Mouse (Mus musculus): ENCODE data around the gene Dctn3. TPM values are rescaled to one million over a fixed set of nuclear protein-coding genes. Genes with fewer than 3 reads are reported as not detected.

The Dctn3 gene
- polyA plus RNA-seq, 1 experiment from 2014 or later = 65.2 TPM

DNA sequence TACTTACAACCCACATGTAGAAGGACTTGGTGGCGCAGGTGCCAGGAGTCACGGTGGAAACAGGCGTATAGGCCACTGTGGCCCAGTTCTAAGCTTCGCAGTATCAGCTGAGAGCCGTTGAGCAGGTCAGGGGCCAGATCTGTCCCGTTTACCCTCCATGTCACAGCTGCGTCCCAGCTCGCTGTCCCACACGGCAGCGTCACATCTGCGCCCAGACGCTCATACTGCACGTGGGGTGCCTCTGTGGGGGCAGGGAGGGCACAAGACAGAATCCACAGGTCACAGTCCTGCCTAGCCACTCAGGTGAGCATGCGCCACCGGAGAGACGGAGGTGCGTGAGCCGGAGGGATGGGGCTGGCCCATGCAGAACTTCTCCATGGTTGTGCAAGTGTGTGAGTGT lies 52.1 kb downstream of the Dctn3 start:
- ATAC-seq (no peak), DNase-seq (no peak)
- no peak for TF ChIP-seq EP300 (IDR thresholded peaks at IDR 0.05; ENCODE audit: low read depth)
- no peak for TF ChIP-seq CTCF (IDR thresholded peaks at IDR 0.05; ENCODE audit: low read depth)
- Histone ChIP-seq H3K4me2 (ENCODE audit: low read depth, low read length) (no peak overlapping the region), H3K9ac (replicated peaks) (no peak overlapping the region), H3K27ac (ENCODE audit: low read depth) (no peak overlapping the region), H3K36me3 (replicated peaks; ENCODE audit: insufficient read depth, low read length) (no peaks in the 10 kb centered on the region), H3K27me3 (ENCODE audit: insufficient read depth, low read length) (0 out of 2 replicates have a peak, but pooled peaks cover 10% of the 10 kb centered on the region), H3K9me3 (ENCODE audit: low read length) (no peaks in the 10 kb centered on the region), H3K4me1 (ENCODE audit: insufficient read depth) (no peaks in the 10 kb centered on the region), H3K4me3 (ENCODE audit: low read depth, low read length) (no peak overlapping the region)
- 79% methylated on average over 18 of the region's 18 CpGs for WGBS (ENCODE audit: insufficient replicate concordance)

DNA sequence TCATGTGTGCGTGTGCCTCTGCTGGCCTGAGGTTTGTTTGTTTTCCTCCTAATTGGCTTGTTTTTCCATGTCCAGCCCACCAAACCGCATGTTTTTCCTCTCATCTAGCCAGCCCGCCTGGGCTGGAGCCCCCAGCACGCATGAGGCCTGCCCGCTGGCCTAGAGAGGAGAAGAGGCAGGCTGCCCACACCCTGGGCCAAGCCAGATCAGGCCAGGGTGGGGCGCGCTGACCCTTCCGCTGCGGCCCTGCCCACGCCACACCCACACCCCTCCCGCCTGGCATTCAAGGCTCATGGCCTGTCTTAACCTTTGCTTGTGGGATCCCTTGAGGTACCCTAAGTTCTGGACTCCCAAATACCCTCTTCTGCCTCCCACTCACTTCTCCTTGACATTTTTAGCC lies 56.3 kb downstream of the Dctn3 start:
- H3K9ac ChIP-seq (replicated peaks) = no peak overlapping the region
- no peak overlapping the region for H3K4me2 ChIP-seq (ENCODE audit: low read depth, low read length)
- no peak overlapping the region for H3K27ac ChIP-seq (ENCODE audit: low read depth)
- H3K4me3 ChIP-seq (ENCODE audit: low read depth, low read length) = no peak overlapping the region
- no peaks in the 10 kb centered on the region for H3K36me3 ChIP-seq (replicated peaks; ENCODE audit: insufficient read depth, low read length)
- TF ChIP-seq CTCF (IDR thresholded peaks at IDR 0.05; ENCODE audit: low read depth) (no peak), EP300 (IDR thresholded peaks at IDR 0.05; ENCODE audit: low read depth) (no peak)
- no peaks in the 10 kb centered on the region for H3K9me3 ChIP-seq (ENCODE audit: low read length)
- H3K27me3 ChIP-seq (ENCODE audit: insufficient read depth, low read length) = peaks cover 9% of the 10 kb centered on the region; the same call in 1 of the 2 replicates
- DNase-seq (no peak), ATAC-seq (no peak)
- 81% methylated on average over 10 of the region's 11 CpGs for WGBS (ENCODE audit: insufficient replicate concordance)
- no peaks in the 10 kb centered on the region for H3K4me1 ChIP-seq (ENCODE audit: insufficient read depth)

DNA sequence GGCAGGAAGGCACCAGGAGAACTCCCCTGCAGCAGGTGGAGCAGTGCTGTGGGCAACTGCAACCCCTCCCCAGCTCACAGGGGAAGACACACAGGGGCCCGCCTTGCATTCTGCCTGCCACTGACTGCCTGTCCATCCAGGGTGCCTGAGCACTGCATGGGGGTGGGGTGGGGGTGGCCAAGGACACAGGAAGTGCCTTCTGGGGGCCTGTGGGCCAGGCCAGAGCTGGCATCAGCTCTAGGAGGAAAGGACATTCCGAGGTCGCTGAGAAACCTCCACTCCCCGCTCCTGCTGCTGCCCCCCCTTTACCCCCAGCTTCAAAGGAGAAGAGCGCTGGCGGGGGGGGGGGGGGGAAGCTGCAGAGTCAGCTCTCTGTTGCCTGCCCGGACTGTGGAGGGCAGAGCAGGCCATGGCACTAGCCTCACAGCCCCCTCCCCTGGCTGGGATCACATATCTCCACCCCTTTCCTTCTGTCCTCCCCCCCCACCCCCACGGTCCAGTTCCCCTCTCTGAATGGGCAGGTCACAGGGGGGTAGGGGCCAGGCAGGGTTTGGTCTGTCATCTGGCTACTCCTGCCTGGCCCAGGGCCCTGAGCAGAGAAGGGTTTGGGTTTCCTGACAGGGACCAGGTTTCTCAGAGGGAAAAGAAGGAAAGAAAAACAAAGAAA lies 57.8 kb downstream of the Dctn3 start:
- H3K9me3 ChIP-seq (ENCODE audit: low read length) = no peaks in the 10 kb centered on the region
- ATAC-seq = no peak
- H3K4me3 ChIP-seq (ENCODE audit: low read depth, low read length) = no peak overlapping the region
- peaks cover 9% of the 10 kb centered on the region; the same call in 1 of the 2 replicates for H3K27me3 ChIP-seq (ENCODE audit: insufficient read depth, low read length)
- no peaks in the 10 kb centered on the region for H3K36me3 ChIP-seq (replicated peaks; ENCODE audit: insufficient read depth, low read length)
- no peak overlapping the region for H3K9ac ChIP-seq (replicated peaks)
- H3K27ac ChIP-seq (ENCODE audit: low read depth) = no peak overlapping the region
- H3K4me2 ChIP-seq (ENCODE audit: low read depth, low read length) = no peak overlapping the region
- TF ChIP-seq CTCF (IDR thresholded peaks at IDR 0.05; ENCODE audit: low read depth) (no peak), EP300 (IDR thresholded peaks at IDR 0.05; ENCODE audit: low read depth) (no peak)
- DNase-seq = no peak
- H3K4me1 ChIP-seq (ENCODE audit: insufficient read depth) = peaks cover 6% of the 10 kb centered on the region
- 10% methylated on average over 6 of the region's 8 CpGs for WGBS (ENCODE audit: insufficient replicate concordance)

Other genes starting within 250 kb of the Dctn3 start
- gene AI464131, start 220.1 kb downstream of the Dctn3 start, polyA plus RNA-seq (2015; fragmentation: Nextera tagmentation; extraction: Ambion mirVana) = 1.8 and 2.0 TPM in 2 replicates
- gene 1110017D15Rik, start 205.8 kb downstream of the Dctn3 start, polyA plus RNA-seq (2015; fragmentation: Nextera tagmentation; extraction: Ambion mirVana) = not detected in 2 replicates
- gene Fam219a, start 153.6 kb downstream of the Dctn3 start, polyA plus RNA-seq (2015; fragmentation: Nextera tagmentation; extraction: Ambion mirVana) = 0.77 and 1.0 TPM in 2 replicates
- 10.6 and 14.2 TPM in 2 replicates for gene Dnaic1, start 153.4 kb downstream of the Dctn3 start, polyA plus RNA-seq (2015; fragmentation: Nextera tagmentation; extraction: Ambion mirVana)
- gene Enho, start 82.8 kb downstream of the Dctn3 start, polyA plus RNA-seq (2015; fragmentation: Nextera tagmentation; extraction: Ambion mirVana) = 25.2 and 26.4 TPM in 2 replicates
- 0.12 and 0.29 TPM in 2 replicates for gene Cntfr, start 26.1 kb downstream of the Dctn3 start, polyA plus RNA-seq (2015; fragmentation: Nextera tagmentation; extraction: Ambion mirVana)
- gene Il11ra1, start 23.2 kb downstream of the Dctn3 start, polyA plus RNA-seq (2015; fragmentation: Nextera tagmentation; extraction: Ambion mirVana) = 28.5 and 33.2 TPM in 2 replicates
- 30.9 and 31.7 TPM in 2 replicates for gene Rpp25l, start 9.6 kb downstream of the Dctn3 start, polyA plus RNA-seq (2015; fragmentation: Nextera tagmentation; extraction: Ambion mirVana)
- not detected in 2 replicates for gene Arid3c, start 8.0 kb upstream of the Dctn3 start, polyA plus RNA-seq (2015; fragmentation: Nextera tagmentation; extraction: Ambion mirVana)
- 40.9 and 46.2 TPM in 2 replicates for gene Galt, start 32.1 kb upstream of the Dctn3 start, polyA plus RNA-seq (2015; fragmentation: Nextera tagmentation; extraction: Ambion mirVana)
- 73.2 and 77.7 TPM in 2 replicates for gene Sigmar1, start 33.0 kb upstream of the Dctn3 start, polyA plus RNA-seq (2015; fragmentation: Nextera tagmentation; extraction: Ambion mirVana)
- gene Ccl27a, start 51.1 kb upstream of the Dctn3 start, polyA plus RNA-seq (2015; fragmentation: Nextera tagmentation; extraction: Ambion mirVana) = 10.1 and 11.7 TPM in 2 replicates
- gene Gm21541, start 180.4 kb upstream of the Dctn3 start, polyA plus RNA-seq (2015; fragmentation: Nextera tagmentation; extraction: Ambion mirVana) = 0.76 TPM in 1 of 2 replicates, not detected in the other
- gene Gm20878, start 218.4 kb upstream of the Dctn3 start, polyA plus RNA-seq (2015; fragmentation: Nextera tagmentation; extraction: Ambion mirVana) = 0.49 TPM in 1 of 2 replicates, not detected in the other
- gene Fam205a4, start 242.9 kb upstream of the Dctn3 start, polyA plus RNA-seq (2015; fragmentation: Nextera tagmentation; extraction: Ambion mirVana) = not detected in 2 replicates

Data from liver, postnatal 0 days (tissue).